Mouse (Mus musculus): Measurements from ENCODE around the gene Hspb8.

GRCm38 (mm10) chr5:116447821-116448350 is 25.2 kb upstream of the Hspb8 start:
- no peak for TF ChIP-seq CTCF (IDR thresholded peaks at IDR 0.05; ENCODE audit: low read depth)
- no peak for TF ChIP-seq EP300 (optimal IDR thresholded peaks at IDR 0.05)
